Mouse (Mus musculus): Measurements from ENCODE around the gene Fam189b. TPM values are rescaled to one million over a fixed set of nuclear protein-coding genes. Genes with fewer than 3 reads are reported as not detected.

The Fam189b gene
- polyA plus RNA-seq, 1 experiment, result 2.0 TPM

Other genes starting within 250 kb of the Fam189b start
- gene Ash1l, start 232.5 kb upstream of the Fam189b start, polyA plus RNA-seq (2012; ENCODE audit: insufficient read depth, insufficient read length, missing spikeins), result 10.6 and 14.2 TPM in 2 replicates
- 137 and 144 TPM in 2 replicates for gene Dap3, start 232.0 kb upstream of the Fam189b start, polyA plus RNA-seq (2012; ENCODE audit: insufficient read depth, insufficient read length, missing spikeins)
- 9.4 and 16.7 TPM in 2 replicates for gene Rusc1, start 89.8 kb upstream of the Fam189b start, polyA plus RNA-seq (2012; ENCODE audit: insufficient read depth, insufficient read length, missing spikeins)
- gene Gm43738, start 82.0 kb upstream of the Fam189b start, polyA plus RNA-seq (2012; ENCODE audit: insufficient read depth, insufficient read length, missing spikeins), result not detected in 2 replicates
- 127 and 135 TPM in 2 replicates for gene Fdps, start 81.2 kb upstream of the Fam189b start, polyA plus RNA-seq (2012; ENCODE audit: insufficient read depth, insufficient read length, missing spikeins)
- not detected in 2 replicates for gene Pklr, start 47.0 kb upstream of the Fam189b start, polyA plus RNA-seq (2012; ENCODE audit: insufficient read depth, insufficient read length, missing spikeins)
- not detected in 2 replicates for gene Hcn3, start 22.9 kb upstream of the Fam189b start, polyA plus RNA-seq (2012; ENCODE audit: insufficient read depth, insufficient read length, missing spikeins)
- 14.3 TPM in 2 replicates for gene Clk2, start 18.3 kb upstream of the Fam189b start, polyA plus RNA-seq (2012; ENCODE audit: insufficient read depth, insufficient read length, missing spikeins)
- 39.4 and 48.7 TPM in 2 replicates for gene Scamp3, start 5.7 kb upstream of the Fam189b start, polyA plus RNA-seq (2012; ENCODE audit: insufficient read depth, insufficient read length, missing spikeins)
- 18.2 and 25.1 TPM in 2 replicates for gene Gba, start 19.8 kb downstream of the Fam189b start, polyA plus RNA-seq (2012; ENCODE audit: insufficient read depth, insufficient read length, missing spikeins)
- gene Thbs3, start 32.0 kb downstream of the Fam189b start, polyA plus RNA-seq (2012; ENCODE audit: insufficient read depth, insufficient read length, missing spikeins), result 5.6 and 8.9 TPM in 2 replicates
- 108 and 115 TPM in 2 replicates for gene Mtx1, start 43.9 kb downstream of the Fam189b start, polyA plus RNA-seq (2012; ENCODE audit: insufficient read depth, insufficient read length, missing spikeins)
- gene Muc1, start 45.9 kb downstream of the Fam189b start, polyA plus RNA-seq (2012; ENCODE audit: insufficient read depth, insufficient read length, missing spikeins), result 0.75 and 0.83 TPM in 2 replicates
- gene Krtcap2, start 62.8 kb downstream of the Fam189b start, polyA plus RNA-seq (2012; ENCODE audit: insufficient read depth, insufficient read length, missing spikeins), result 57.6 and 64.8 TPM in 2 replicates
- gene Trim46, start 63.2 kb downstream of the Fam189b start, polyA plus RNA-seq (2012; ENCODE audit: insufficient read depth, insufficient read length, missing spikeins), result not detected in 2 replicates
- gene Dpm3, start 76.2 kb downstream of the Fam189b start, polyA plus RNA-seq (2012; ENCODE audit: insufficient read depth, insufficient read length, missing spikeins), result 125 and 130 TPM in 2 replicates
- 28.3 and 33.1 TPM in 2 replicates for gene Slc50a1, start 87.4 kb downstream of the Fam189b start, polyA plus RNA-seq (2012; ENCODE audit: insufficient read depth, insufficient read length, missing spikeins)
- 5.6 and 6.3 TPM in 2 replicates for gene Efna1, start 98.0 kb downstream of the Fam189b start, polyA plus RNA-seq (2012; ENCODE audit: insufficient read depth, insufficient read length, missing spikeins)
- 0.44 TPM in 1 of 2 replicates, not detected in the other for gene Efna3, start 139.8 kb downstream of the Fam189b start, polyA plus RNA-seq (2012; ENCODE audit: insufficient read depth, insufficient read length, missing spikeins)
- 1.3 TPM in 1 of 2 replicates, not detected in the other for gene Efna4, start 154.9 kb downstream of the Fam189b start, polyA plus RNA-seq (2012; ENCODE audit: insufficient read depth, insufficient read length, missing spikeins)
- gene Adam15, start 166.9 kb downstream of the Fam189b start, polyA plus RNA-seq (2012; ENCODE audit: insufficient read depth, insufficient read length, missing spikeins), result 28.5 and 31.3 TPM in 2 replicates
- gene Dcst2, start 178.8 kb downstream of the Fam189b start, polyA plus RNA-seq (2012; ENCODE audit: insufficient read depth, insufficient read length, missing spikeins), result 1.2 and 1.6 TPM in 2 replicates
- gene Dcst1, start 182.1 kb downstream of the Fam189b start, polyA plus RNA-seq (2012; ENCODE audit: insufficient read depth, insufficient read length, missing spikeins), result 0.75 TPM in 1 of 2 replicates, not detected in the other
- 93.2 and 121 TPM in 2 replicates for gene Zbtb7b, start 211.6 kb downstream of the Fam189b start, polyA plus RNA-seq (2012; ENCODE audit: insufficient read depth, insufficient read length, missing spikeins)
- 1.3 TPM in 1 of 2 replicates, not detected in the other for gene Lenep, start 219.7 kb downstream of the Fam189b start, polyA plus RNA-seq (2012; ENCODE audit: insufficient read depth, insufficient read length, missing spikeins)
- 33.4 and 60.7 TPM in 2 replicates for gene Flad1, start 228.7 kb downstream of the Fam189b start, polyA plus RNA-seq (2012; ENCODE audit: insufficient read depth, insufficient read length, missing spikeins)
- 5.9 and 10.9 TPM in 2 replicates for gene Cks1b, start 235.2 kb downstream of the Fam189b start, polyA plus RNA-seq (2012; ENCODE audit: insufficient read depth, insufficient read length, missing spikeins)
- 36.0 and 37.2 TPM in 2 replicates for gene Shc1, start 235.3 kb downstream of the Fam189b start, polyA plus RNA-seq (2012; ENCODE audit: insufficient read depth, insufficient read length, missing spikeins)
- 4.6 and 13.0 TPM in 2 replicates for gene Pygo2, start 247.1 kb downstream of the Fam189b start, polyA plus RNA-seq (2012; ENCODE audit: insufficient read depth, insufficient read length, missing spikeins)

Measured in brown adipose tissue, adult 24 weeks (tissue).